Mouse (Mus musculus) bone marrow macrophage, adult 2 months (primary cell): ENCODE results near the gene Fam222b. TPM values are rescaled to one million over a fixed set of nuclear protein-coding genes. Genes with fewer than 3 reads are reported as not detected.

ENCODE experiments used
- H3K27ac ChIP-seq: 2 replicates; pipeline ENCODE4 v1.5.1; 2012; ENCODE audit warnings: low read depth, low read length; ENCODE audit not compliant: insufficient read depth
- H3K4me1 ChIP-seq: 2 replicates; pipeline ENCODE4 v1.6.1; 2012; ENCODE audit warnings: low read length; ENCODE audit not compliant: control insufficient read depth, insufficient read depth
- H3K4me3 ChIP-seq: 2 replicates; pipeline ENCODE4 v1.5.1; 2012; ENCODE audit warnings: mild to moderate bottlenecking, low read length, moderate library complexity; ENCODE audit not compliant: insufficient read depth
- CTCF ChIP-seq: IDR thresholded peaks from 2 replicates; pipeline ENCODE4 v1.5.1; 2012; ENCODE audit warnings: low read depth, mild to moderate bottlenecking, low read length, moderate library complexity
- POLR2A ChIP-seq: IDR thresholded peaks from 2 replicates; pipeline ENCODE4 v1.6.1; 2012; ENCODE audit warnings: mild to moderate bottlenecking, low read depth, low read length, borderline replicate concordance
- polyA plus RNA-seq: library from polyadenylated mRNA; stranded (reverse); fragments of >200 nt; gene quantifications from 2 replicates; pipeline ENCODE4 v1.2.4, GENCODE M21; 2012; ENCODE audit not compliant: missing spikeins, insufficient read depth, insufficient read length

The Fam222b gene
- polyA plus RNA-seq, 1 experiment: 11.4 TPM

GRCm38 (mm10) chr11:78069130-78069529, 25.3 kb upstream of the Fam222b start:
- H3K27ac ChIP-seq: no peak overlapping the region
- no peaks in the 10 kb centered on the region for H3K4me1 ChIP-seq
- TF ChIP-seq CTCF: no peak
- TF ChIP-seq POLR2A: no peak
- H3K4me3 ChIP-seq: no peak overlapping the region

GRCm38 (mm10) chr11:78069646-78070045, 24.8 kb upstream of the Fam222b start:
- Histone ChIP-seq H3K4me3 (no peak overlapping the region), H3K27ac (no peak overlapping the region), H3K4me1 (no peaks in the 10 kb centered on the region)
- no peak for TF ChIP-seq POLR2A
- TF ChIP-seq CTCF: no peak

GRCm38 (mm10) chr11:78071938-78072337, 22.5 kb upstream of the Fam222b start:
- Histone ChIP-seq H3K27ac (no peak overlapping the region), H3K4me3 (no peak overlapping the region), H3K4me1 (no peaks in the 10 kb centered on the region)
- TF ChIP-seq POLR2A: no peak
- TF ChIP-seq CTCF: no peak

GRCm38 (mm10) chr11:78072425-78073130, 21.9 kb upstream of the Fam222b start:
- TF ChIP-seq POLR2A (no peak), CTCF (no peak)

GRCm38 (mm10) chr11:78073577-78074276, 20.7 kb upstream of the Fam222b start:
- Histone ChIP-seq H3K27ac (no peak overlapping the region), H3K4me1 (no peaks in the 10 kb centered on the region), H3K4me3 (no peak overlapping the region)
- TF ChIP-seq CTCF: no peak
- no peak for TF ChIP-seq POLR2A

More at GRCm38 (mm10) chr11:78072425-78073130, 21.9 kb upstream of the Fam222b start:
- no peak overlapping the region for H3K4me3 ChIP-seq
- no peak overlapping the region for H3K27ac ChIP-seq
- no peaks in the 10 kb centered on the region for H3K4me1 ChIP-seq

- Histone ChIP-seq H3K27ac (no peak overlapping the region), H3K4me3 (no peak overlapping the region), H3K4me1 (peaks cover 4% of the 10 kb centered on the region)
- no peak for TF ChIP-seq CTCF
- no peak for TF ChIP-seq POLR2A
Measured at GRCm38 (mm10) chr11:78074277-78074652, 20.2 kb upstream of the Fam222b start.

- TF ChIP-seq POLR2A: no peak
- Histone ChIP-seq H3K27ac (no peak overlapping the region), H3K4me1 (peaks cover 7% of the 10 kb centered on the region), H3K4me3 (no peak overlapping the region)
Measured at GRCm38 (mm10) chr11:78074666-78075065, 19.8 kb upstream of the Fam222b start.

GRCm38 (mm10) chr11:78079961-78080921, 14.2 kb upstream of the Fam222b start, which contains the start of gene Eral1:
Gene Eral1 (minus strand): TSS chr11:78080383.
- peak within 1 kb of the TSS; percentile 69 for H3K4me3 ChIP-seq
- H3K4me1 ChIP-seq: peaks cover 11% of the 10 kb centered on the region
- peak within 1 kb of the TSS; percentile 56 for H3K27ac ChIP-seq
- TF ChIP-seq POLR2A: peak; percentile 65; the same call in 1 of the 2 replicates
- no peak for TF ChIP-seq CTCF

GRCm38 (mm10) chr11:78083595-78083994, 10.9 kb upstream of the Fam222b start:
- no peak for TF ChIP-seq CTCF
- TF ChIP-seq POLR2A: no peak
- H3K4me1 ChIP-seq: peaks cover 15% of the 10 kb centered on the region
- no peak overlapping the region for H3K4me3 ChIP-seq
- H3K27ac ChIP-seq: no peak overlapping the region

GRCm38 (mm10) chr11:78086925-78087479, 7.5 kb upstream of the Fam222b start:
- Histone ChIP-seq H3K4me1 (peaks cover 3% of the 10 kb centered on the region), H3K27ac (no peak overlapping the region), H3K4me3 (no peak overlapping the region)
- no peak for TF ChIP-seq CTCF
- no peak for TF ChIP-seq POLR2A
